Comparison of ENCODE assay signal across 9 mouse cellular contexts in the genomic region with DNA sequence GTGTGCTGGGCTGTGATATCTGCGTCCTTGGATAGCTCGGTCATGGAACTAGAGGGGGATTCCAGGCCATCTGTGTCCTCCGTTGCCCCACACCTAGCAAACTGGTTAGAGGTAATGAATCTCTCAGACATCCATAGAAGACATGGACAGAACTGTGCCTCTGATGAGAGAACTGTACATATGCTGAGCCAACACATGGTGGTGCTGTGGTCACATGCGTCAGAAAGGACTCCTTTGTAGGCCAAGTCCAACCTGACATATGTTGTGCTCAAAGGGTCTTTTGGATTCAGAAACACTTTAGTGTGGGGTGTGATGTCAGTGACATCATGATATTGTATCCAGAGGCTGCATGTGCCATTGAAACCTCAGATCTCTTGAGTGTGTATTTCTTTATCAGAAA. TPM values are rescaled to one million over a fixed set of nuclear protein-coding genes. Genes with fewer than 3 reads are reported as not detected.
DNase-seq lines count a peak whose midpoint lies in the region; ATAC-seq and TF ChIP-seq lines count a peak whose summit lies in the region.
"Had no signal": no experiment of that assay in that cellular context is flagged by ENCODE, and none has a peak within 500 bp of the region (broad histone marks: within the 10 kb centered on the region; RNA-seq: fewer than 3 reads in every experiment).

No protein-coding gene starts in this region.

- no peak overlapping the region for H3K4me3 ChIP-seq in gastrocnemius, adult 2 months
- H3K4me3 ChIP-seq in hindbrain, embryonic 15.5 days = no peak overlapping the region
- H3K4me3 ChIP-seq in midbrain, embryonic 10.5 days = no peak overlapping the region
- H3K4me3 ChIP-seq: limb, embryonic 12.5 days had no signal

- no peak overlapping the region for H3K9ac ChIP-seq in hindbrain, embryonic 15.5 days
- H3K9ac ChIP-seq: limb, embryonic 12.5 days had no signal

- TF ChIP-seq CTCF in gastrocnemius, adult 2 months (IDR thresholded peaks at IDR 0.05) = peak; percentile 50

- WGBS in hindbrain, embryonic 15.5 days = 74% methylated on average over 4 of the region's 4 CpGs
- WGBS in midbrain, embryonic 10.5 days = 73% methylated on average over 4 of the region's 4 CpGs

- no peak overlapping the region for H3K4me2 ChIP-seq in hindbrain, embryonic 15.5 days
- H3K4me2 ChIP-seq: limb, embryonic 12.5 days had no signal

- H3K27ac ChIP-seq in gastrocnemius, adult 2 months = no peak overlapping the region
- no peak overlapping the region for H3K27ac ChIP-seq in hindbrain, embryonic 15.5 days (replicated peaks)
- no peak overlapping the region for H3K27ac ChIP-seq in midbrain, embryonic 10.5 days (replicated peaks)
- H3K27ac ChIP-seq: limb, embryonic 12.5 days had no signal

- peak; percentile 74 for ATAC-seq in erythroblast, adult 5-6 weeks (replicated peaks; ENCODE audit: low FRiP score, poor library complexity, severe bottlenecking)
- ATAC-seq in hindbrain, embryonic 15.5 days (ENCODE audit: low FRiP score, low read depth) = peak; percentile 94

- H3K27me3 ChIP-seq in hindbrain, embryonic 15.5 days = no peaks in the 10 kb centered on the region
- no peaks in the 10 kb centered on the region for H3K27me3 ChIP-seq in midbrain, embryonic 10.5 days (ENCODE audit: low read depth, poor library complexity, severe bottlenecking)
- H3K27me3 ChIP-seq: limb, embryonic 12.5 days had no signal

- DNase-seq in gastrocnemius, adult 2 months = peak; percentile 15
- DNase-seq in gastrocnemius, postnatal 25 days = no peak
- DNase-seq in adrenal gland, adult 2 months = peak; percentile 53
- DNase-seq in left cerebral cortex, postnatal 25 days (ENCODE audit: low spot score in 2 of 2) = peak; percentile 33 to 64
- peak; percentile 36 for DNase-seq in midbrain, embryonic 10.5 days (ENCODE audit: low spot score)
- peak; percentile 19 for DNase-seq in spleen, adult 12 weeks (ENCODE audit: low spot score)

- H3K36me3 ChIP-seq in hindbrain, embryonic 15.5 days = no peaks in the 10 kb centered on the region
- no peaks in the 10 kb centered on the region for H3K36me3 ChIP-seq in midbrain, embryonic 10.5 days
- H3K36me3 ChIP-seq: limb, embryonic 12.5 days had no signal

- no peaks in the 10 kb centered on the region for H3K9me3 ChIP-seq in hindbrain, embryonic 15.5 days
- no peaks in the 10 kb centered on the region for H3K9me3 ChIP-seq in midbrain, embryonic 10.5 days (replicated peaks)
- H3K9me3 ChIP-seq: limb, embryonic 12.5 days had no signal

- H3K4me1 ChIP-seq in hindbrain, embryonic 15.5 days (replicated peaks) = no peaks in the 10 kb centered on the region
- H3K4me1 ChIP-seq in midbrain, embryonic 10.5 days = no peaks in the 10 kb centered on the region
- H3K4me1 ChIP-seq: limb, embryonic 12.5 days had no signal

- intact Hi-C loops in gastrocnemius, adult 2 months (cut with DNase I) = no loop called here
- intact Hi-C loops in left cerebral cortex, postnatal 25 days (cut with DNase I) = loop anchor here (2.0 to 10.0 kb wide), 4 partner anchors 154 to 1450 kb away; no protein-coding TSS in a partner anchor

RNA-seq across cellular contexts. Expression of a gene that starts 19.4 kb away (rescaled TPM):
- not detected for total RNA-seq in gastrocnemius, adult 2 months (2021)
- total RNA-seq in gastrocnemius, postnatal 25 days (2021) = not detected
- not detected for total RNA-seq in adrenal gland, adult 2 months (2021)
- polyA plus RNA-seq in adrenal gland, adult 2 months (2012; rRNA removed) = not detected in 2 replicates
- total RNA-seq in erythroblast, adult 5-6 weeks (2015; ENCODE audit: low replicate concordance) = not detected in 2 replicates
- total RNA-seq in erythroblast, adult 5-6 weeks (2017; ENCODE audit: low replicate concordance) = not detected in 2 replicates
- 5.3 and 5.8 TPM in 2 replicates for polyA plus RNA-seq in hindbrain, embryonic 15.5 days (2015; fragmentation: Nextera tagmentation; extraction: Ambion mirVana)
- total RNA-seq in left cerebral cortex, postnatal 25 days (2021) = 1 to 10 TPM; 1.3 to 2.5 TPM
- 1.4 and 1.6 TPM in 2 replicates for polyA plus RNA-seq in midbrain, embryonic 10.5 days (2016; fragmentation: Nextera tagmentation; extraction: Ambion mirVana)
